21 mouse cellular contexts compared by ENCODE assay signal in the genomic region with DNA sequence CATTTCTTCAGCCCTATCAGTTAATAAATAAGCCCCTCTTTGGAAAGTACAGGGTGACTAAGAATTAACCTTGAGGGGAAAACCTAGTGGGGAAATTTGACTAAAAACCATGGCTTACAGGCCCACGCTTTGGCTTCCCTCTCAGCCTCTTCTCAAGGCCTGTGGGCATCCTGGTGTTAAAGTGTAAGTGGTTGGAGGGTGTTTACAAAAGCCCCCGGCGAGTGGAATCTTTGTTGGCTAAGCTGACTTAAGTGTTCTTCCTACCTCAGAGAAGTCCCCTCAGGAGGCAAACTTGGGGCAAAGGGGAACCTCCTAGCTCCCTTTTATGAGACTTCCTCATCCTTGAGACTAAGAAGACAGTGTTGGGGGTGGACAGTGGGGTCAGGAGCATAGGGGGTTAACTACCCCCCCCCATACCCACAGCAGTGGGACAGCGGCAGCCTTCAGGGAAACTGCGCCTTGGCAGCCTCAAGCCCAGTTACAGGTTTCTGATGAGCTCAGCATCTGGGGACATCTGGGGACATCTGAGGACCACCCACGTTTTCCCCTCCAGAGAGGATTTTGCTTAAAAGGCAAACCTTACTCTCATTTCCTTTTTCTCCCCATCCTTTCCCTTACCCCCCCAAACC. TPM values are rescaled to one million over a fixed set of nuclear protein-coding genes. Genes with fewer than 3 reads are reported as not detected.
DNase-seq lines count a peak whose midpoint lies in the region; ATAC-seq lines count a peak whose summit lies in the region.
"Had no signal": no experiment of that assay in that cellular context is flagged by ENCODE, and none has a peak within 500 bp of the region (broad histone marks: within the 10 kb centered on the region; RNA-seq: fewer than 3 reads in every experiment).

No protein-coding gene starts in this region.

- H3K36me3 ChIP-seq in forebrain, embryonic 14.5 days (ENCODE audit: control insufficient read depth, insufficient read depth, low read length), result no peaks in the 10 kb centered on the region
- H3K36me3 ChIP-seq: embryonic facial prominence, embryonic 10.5 days; limb, embryonic 12.5 days; liver, embryonic 12.5 days; neural tube, embryonic 12.5 days; stomach, embryonic 15.5 days had no signal

- H3K9ac ChIP-seq in forebrain, embryonic 14.5 days (ENCODE audit: low read length), result no peak overlapping the region
- H3K9ac ChIP-seq: forebrain, embryonic 13.5 days; limb, embryonic 12.5 days; liver, embryonic 12.5 days; neural tube, embryonic 12.5 days; stomach, embryonic 15.5 days had no signal

- 0 out of 2 replicates have a peak, but pooled peaks cover 2% of the 10 kb centered on the region for H3K4me1 ChIP-seq in brown adipose tissue, adult 24 weeks (ENCODE audit: control insufficient read depth, insufficient read depth, insufficient read length, low read length)
- H3K4me1 ChIP-seq in forebrain, embryonic 14.5 days (ENCODE audit: control insufficient read depth, insufficient read depth, low read length), result peaks cover 10% of the 10 kb centered on the region; the same call in 1 of the 2 replicates
- H3K4me1 ChIP-seq: liver, embryonic 12.5 days; stomach, embryonic 15.5 days had no signal

- 65% methylated on average over 6 of the region's 6 CpGs for WGBS in forebrain, embryonic 14.5 days

- DNase-seq in layer of hippocampus, adult 9-11 months, result peak; percentile 53
- DNase-seq in layer of hippocampus, postnatal 10 days (ENCODE audit: low spot score in 2 of 2), result no peak
- peak; percentile 62 for DNase-seq in CD4-positive helper T cell, adult 2 months (ENCODE audit: low read depth, low spot score)
- DNase-seq in right cerebral cortex, postnatal 25 days, result no peak
- no peak for DNase-seq in kidney, adult 9 months
- DNase-seq in forebrain, embryonic 14.5 days (ENCODE audit: low spot score), result no peak
- DNase-seq: adrenal gland, adult 8-10 months; cerebellum, adult 11 months; cerebellum, postnatal 25 days; gastrocnemius, postnatal 25 days; right cerebral cortex, adult 18-20 months; thymus, adult 18-20 months had no signal

- peak; percentile 50 for ATAC-seq in megakaryocyte progenitor cell, adult 5-6 weeks (replicated peaks; ENCODE audit: poor library complexity)
- no peak for ATAC-seq in forebrain, embryonic 14.5 days
- ATAC-seq: forebrain, embryonic 13.5 days; liver, embryonic 12.5 days had no signal

- no peaks in the 10 kb centered on the region for H3K27me3 ChIP-seq in forebrain, embryonic 14.5 days (replicated peaks; ENCODE audit: control insufficient read depth, insufficient read depth, low read length)
- H3K27me3 ChIP-seq: neural tube, embryonic 12.5 days; stomach, embryonic 15.5 days had no signal

- H3K27ac ChIP-seq in brown adipose tissue, adult 24 weeks (replicated peaks; ENCODE audit: low read depth, low read length), result peak overlapping the region; percentile 53
- no peak overlapping the region for H3K27ac ChIP-seq in forebrain, embryonic 14.5 days (ENCODE audit: low read depth, low read length)
- H3K27ac ChIP-seq: embryonic facial prominence, embryonic 10.5 days; forebrain, embryonic 13.5 days; limb, embryonic 12.5 days; liver, embryonic 12.5 days; neural tube, embryonic 12.5 days; stomach, embryonic 15.5 days had no signal

- H3K9me3 ChIP-seq in forebrain, embryonic 14.5 days (replicated peaks; ENCODE audit: control insufficient read depth, low read length), result no peaks in the 10 kb centered on the region
- H3K9me3 ChIP-seq: embryonic facial prominence, embryonic 10.5 days; forebrain, embryonic 13.5 days; limb, embryonic 12.5 days; liver, embryonic 12.5 days; neural tube, embryonic 12.5 days; stomach, embryonic 15.5 days had no signal

- H3K4me2 ChIP-seq in forebrain, embryonic 14.5 days (ENCODE audit: low read length), result no peak overlapping the region
- H3K4me2 ChIP-seq: forebrain, embryonic 13.5 days; limb, embryonic 12.5 days; liver, embryonic 12.5 days; midbrain, embryonic 11.5 days; neural tube, embryonic 12.5 days; stomach, embryonic 15.5 days had no signal

- no peak overlapping the region for H3K4me3 ChIP-seq in brown adipose tissue, adult 24 weeks (ENCODE audit: insufficient read depth, low read depth, low read length)
- H3K4me3 ChIP-seq in forebrain, embryonic 14.5 days (ENCODE audit: low read depth, low read length), result no peak overlapping the region
- H3K4me3 ChIP-seq: embryonic facial prominence, embryonic 10.5 days; forebrain, embryonic 13.5 days; limb, embryonic 12.5 days; liver, embryonic 12.5 days; neural tube, embryonic 12.5 days; stomach, embryonic 15.5 days had no signal

RNA-seq across cellular contexts. Expression of gene Cd83, which starts 6.4 kb away (rescaled TPM):
- 1 to 10 TPM; 6.9 to 8.5 TPM for total RNA-seq in layer of hippocampus, postnatal 10 days (2021)
- 5.6 and 6.7 TPM in 2 replicates for polyA plus RNA-seq in brown adipose tissue, adult 24 weeks (2012; ENCODE audit: insufficient read depth, insufficient read length, missing spikeins)
- total RNA-seq in megakaryocyte progenitor cell, adult 5-6 weeks (2015), result 0.88 TPM in 1 of 2 replicates, not detected in the other
- total RNA-seq in megakaryocyte progenitor cell, adult 5-6 weeks (2017), result 0.37 TPM in 1 of 2 replicates, not detected in the other
- 9.1 and 9.2 TPM in 2 replicates for polyA plus RNA-seq in forebrain, embryonic 14.5 days (2014; fragmentation: Nextera tagmentation; extraction: Ambion mirVana)

Comparison
In these comparisons a context has a peak if more than half of its experiments do, and no peak if none do; other contexts are left out.
1. DNase-seq: peak in layer of hippocampus, adult 9-11 months (single experiment) and CD4-positive helper T cell, adult 2 months (single experiment); none in layer of hippocampus, postnatal 10 days (0 of 2), right cerebral cortex, postnatal 25 days (single experiment), kidney, adult 9 months (single experiment) and forebrain, embryonic 14.5 days (single experiment).
2. RNA of gene Cd83, which starts 6.4 kb away (total RNA-seq): 6.9 to 8.5 TPM in layer of hippocampus, postnatal 10 days; 0.37 to 0.88 TPM in megakaryocyte progenitor cell, adult 5-6 weeks; every median in the first group is over 4 times any median in the second.